Mouse (Mus musculus) cerebellum, adult 18-20 months (tissue): ENCODE results near the gene Lgr6.

Source experiments
- DNase-seq, 2 experiments: peaks; one replicate each; pipeline ENCODE4 v3.0.0; 2021

Lgr6 gene

GRCm38 (mm10) chr1:134947590-134947989 lies 157.5 kb downstream of the Lgr6 start:
- no peak for DNase-seq

GRCm38 (mm10) chr1:134942898-134943297 lies 162.2 kb downstream of the Lgr6 start:
- no peak for DNase-seq

GRCm38 (mm10) chr1:134940863-134941262 lies 164.2 kb downstream of the Lgr6 start:
- DNase-seq: no peak

- DNase-seq: no peak
These were observed 166.8 kb downstream of the Lgr6 start for GRCm38 (mm10) chr1:134938233-134938632.

GRCm38 (mm10) chr1:134936335-134936734 lies 168.7 kb downstream of the Lgr6 start:
- DNase-seq: no peak
